Mouse (Mus musculus) heart, adult 18-20 months (tissue): ENCODE results near the gene Tinagl1. TPM values are rescaled to one million over a fixed set of nuclear protein-coding genes. Genes with fewer than 3 reads are reported as not detected.
A peak's percentile ranks its signal among the peaks of the same experiment; 100 is the strongest.

Source experiments
- DNase-seq, 2 experiments: peaks; one replicate each; pipeline ENCODE4 v3.0.0; 2021 to 2022; ENCODE audit warnings: mixed read lengths in 1 of 2
- long read RNA-seq, 2 experiments: library from polyadenylated mRNA; stranded (forward); transcript quantifications; one replicate each; pipeline ENCODE4 v2.0.0; 2021
- total RNA-seq, 2 experiments: library from RNA; stranded (reverse); gene quantifications; 2 replicates each; pipeline ENCODE4 v1.2.3; 2021

The Tinagl1 gene
- 10 to 100 TPM; 55.7 to 66.1 TPM for total RNA-seq
- long read RNA-seq, experiment 1, transcript Tinagl1-203 (12 exons, 1,952 nt): major isoform, 68 of 102 reads
- long read RNA-seq, experiment 1, partial matches to known transcripts: 20 of 102 reads
- long read RNA-seq, experiment 1, other reads (novel, unspliced or antisense): 14 of 102 reads
- long read RNA-seq, experiment 2, transcript Tinagl1-203 (12 exons, 1,952 nt): major isoform, 46 of 88 reads
- long read RNA-seq, experiment 2, partial matches to known transcripts: 15 of 88 reads
- long read RNA-seq, experiment 2, other reads (novel, unspliced or antisense): 26 of 88 reads

DNA sequence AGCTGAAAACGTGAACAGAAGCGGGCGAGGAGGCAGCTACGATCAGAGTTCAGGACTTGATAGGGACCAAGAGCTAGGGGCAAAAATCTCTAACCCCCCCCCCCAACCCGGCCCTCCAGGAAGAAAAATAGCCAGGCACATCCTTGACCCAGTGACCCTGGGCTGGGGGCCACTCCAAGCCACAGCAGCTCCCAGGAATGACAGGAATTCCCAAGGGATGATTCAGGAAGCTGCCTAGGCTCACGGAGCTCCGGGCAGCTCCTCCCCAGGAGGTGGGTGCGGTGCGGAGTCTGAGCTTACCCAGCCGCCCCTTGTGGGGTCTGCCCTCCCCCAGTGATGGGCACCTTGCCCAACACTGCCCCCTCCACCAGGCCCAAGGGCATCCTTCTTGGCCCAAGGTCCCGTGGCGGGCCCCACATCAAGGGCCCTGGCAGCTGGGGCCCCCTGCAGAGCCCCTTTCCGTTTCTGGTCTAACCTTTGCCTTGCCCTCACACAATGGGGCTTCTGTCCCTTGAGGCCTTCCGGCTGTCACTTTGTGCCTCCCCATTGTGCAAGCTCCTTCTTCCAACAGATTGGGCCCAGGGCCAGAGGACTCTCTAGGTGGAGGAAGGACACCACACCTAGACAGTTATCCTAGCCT, at the start of gene Tinagl1:
Tinagl1 (minus strand) TSS at position 51 of the 640 bp plus-strand sequence.
- peak; percentile 63 to 82 for DNase-seq

DNA sequence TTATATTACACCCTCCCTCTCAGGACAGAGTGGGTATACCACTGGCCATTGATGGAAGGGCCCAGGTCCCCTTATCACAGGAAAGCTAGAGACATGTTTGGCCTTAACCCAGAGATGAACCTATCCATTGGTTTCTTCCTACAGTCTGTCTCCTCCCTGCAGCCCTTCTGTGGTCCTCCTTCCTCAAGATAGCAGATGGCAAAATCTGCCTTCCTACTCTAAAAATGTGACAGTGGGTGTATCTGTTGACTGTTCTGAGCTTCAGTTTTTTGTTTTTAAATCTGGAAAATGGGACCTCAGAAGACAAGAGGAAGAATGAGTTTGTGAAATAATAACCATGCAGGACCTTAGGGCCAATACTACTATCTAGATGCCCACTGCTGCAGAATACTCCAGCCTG, 49.1 kb upstream of the Tinagl1 start:
- no peak for DNase-seq

DNA sequence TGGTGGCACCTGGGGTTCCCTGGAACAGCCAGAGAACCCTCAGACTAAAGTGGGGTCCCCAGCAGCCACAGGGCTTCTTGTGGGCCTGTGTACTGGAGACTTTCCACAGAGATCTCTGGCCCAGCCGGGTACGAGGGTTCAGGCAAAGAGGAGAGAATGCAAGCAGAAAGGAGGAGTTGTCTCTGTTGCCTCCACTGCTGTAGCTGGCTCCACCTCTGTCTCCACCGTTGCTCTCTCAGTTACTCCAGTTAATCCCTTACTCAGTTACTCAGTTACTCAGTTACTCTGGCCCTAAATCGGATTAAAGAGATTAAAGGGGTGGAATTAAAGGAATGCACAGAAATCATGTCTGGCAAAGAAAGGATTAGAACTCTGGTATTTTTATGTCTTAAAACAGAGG, 47.3 kb upstream of the Tinagl1 start, which contains the start of gene Gm853:
Gm853 (minus strand) TSS at position 223 of the 400 bp plus-strand sequence.
- no peak for DNase-seq

DNA sequence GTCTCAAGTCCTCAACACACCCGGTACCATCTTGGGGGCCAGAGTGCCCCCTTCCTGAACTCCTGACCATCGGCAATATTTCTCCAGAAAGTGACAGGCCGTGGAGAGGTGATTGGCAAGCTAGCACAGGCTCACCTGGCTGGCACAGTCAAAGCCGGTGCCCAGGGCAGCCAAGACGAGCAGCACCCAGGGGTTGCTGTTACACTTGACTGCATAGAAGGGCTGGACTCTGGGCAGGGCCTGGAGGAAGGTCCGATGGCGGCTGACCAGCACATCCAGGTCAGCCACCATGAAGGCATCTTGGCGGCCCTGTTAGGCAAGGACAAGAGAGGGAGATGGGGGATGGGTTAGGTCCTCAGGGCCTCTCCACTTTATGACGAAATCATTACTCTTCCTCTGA, 45.3 kb upstream of the Tinagl1 start:
- no peak for DNase-seq

DNA sequence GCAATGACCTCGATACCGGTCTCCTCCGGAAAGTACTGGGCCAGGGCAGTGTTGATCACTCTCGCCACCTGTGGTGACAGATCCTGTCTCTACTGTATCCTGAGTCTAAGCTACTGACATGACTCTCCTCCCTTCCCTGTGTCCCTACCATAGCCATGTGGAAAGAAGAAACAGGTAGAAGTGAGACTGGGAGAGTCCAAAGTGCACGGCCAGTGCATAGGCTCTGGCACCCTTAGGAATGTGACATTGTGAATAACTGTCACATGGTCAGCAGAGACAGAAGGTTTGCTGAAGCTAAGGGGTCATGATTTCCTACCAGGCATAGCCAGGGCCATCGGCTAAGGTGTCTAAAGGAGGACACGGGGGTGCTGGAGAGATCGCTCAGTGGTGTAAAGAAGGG, 40.5 kb upstream of the Tinagl1 start:
- no peak for DNase-seq

DNA sequence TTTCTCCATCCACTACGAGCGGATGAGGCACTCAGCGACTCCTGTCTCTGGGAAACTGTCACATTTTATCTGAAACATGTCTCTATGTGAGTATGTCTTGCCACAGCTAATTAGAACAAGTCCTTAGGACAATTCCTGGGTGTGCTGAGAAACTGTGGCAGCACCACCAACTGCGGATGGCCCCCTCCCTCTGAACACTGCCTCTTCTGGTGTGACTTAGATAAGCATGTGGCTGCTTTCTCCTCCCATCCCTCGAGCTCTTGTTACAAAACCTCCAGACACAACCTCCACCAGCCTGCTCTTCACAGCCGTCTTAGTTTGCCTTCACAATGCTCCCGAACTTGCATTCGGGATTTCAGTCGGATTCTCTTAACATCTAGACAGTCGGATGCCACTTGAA, 38.9 kb upstream of the Tinagl1 start:
- no peak for DNase-seq

DNA sequence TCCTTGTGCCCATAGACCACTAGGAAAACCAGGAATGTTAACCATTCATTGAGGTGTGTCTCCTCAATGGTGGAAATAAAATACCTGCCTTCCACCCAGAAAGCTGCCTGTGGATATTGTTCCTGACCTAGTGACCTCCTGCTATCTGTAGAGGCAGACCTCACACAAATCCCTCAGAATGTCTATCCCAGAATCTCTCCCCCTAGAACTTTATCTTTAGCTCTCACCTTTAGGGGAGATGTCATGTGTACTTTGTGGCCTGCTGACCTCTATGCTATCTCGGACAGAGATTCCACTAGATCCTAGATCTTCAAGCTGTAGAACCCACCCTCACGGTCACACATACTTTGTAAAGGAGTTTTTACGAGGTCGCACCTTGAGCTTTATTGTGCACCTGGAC, 38.3 kb upstream of the Tinagl1 start:
- DNase-seq: no peak

DNA sequence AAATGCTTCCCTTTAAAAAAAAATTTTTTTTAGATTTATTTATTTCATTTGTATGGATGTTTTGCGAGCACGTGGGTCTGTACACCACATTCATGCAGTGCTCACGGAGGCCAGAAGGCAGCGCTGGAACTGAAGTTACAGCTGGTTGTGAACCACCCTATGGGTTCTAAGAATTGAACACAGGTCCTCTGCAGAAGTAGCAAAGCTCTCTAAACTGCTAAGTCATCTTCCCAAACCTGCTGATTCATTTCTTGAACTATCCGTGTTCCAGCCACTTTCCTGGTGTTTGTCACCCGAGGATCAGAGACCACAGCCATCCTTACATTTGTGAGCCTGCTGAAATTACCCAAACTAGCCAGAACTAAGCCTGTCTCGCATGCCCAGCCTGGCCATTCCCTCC, 37.5 kb upstream of the Tinagl1 start:
- no peak for DNase-seq

DNA sequence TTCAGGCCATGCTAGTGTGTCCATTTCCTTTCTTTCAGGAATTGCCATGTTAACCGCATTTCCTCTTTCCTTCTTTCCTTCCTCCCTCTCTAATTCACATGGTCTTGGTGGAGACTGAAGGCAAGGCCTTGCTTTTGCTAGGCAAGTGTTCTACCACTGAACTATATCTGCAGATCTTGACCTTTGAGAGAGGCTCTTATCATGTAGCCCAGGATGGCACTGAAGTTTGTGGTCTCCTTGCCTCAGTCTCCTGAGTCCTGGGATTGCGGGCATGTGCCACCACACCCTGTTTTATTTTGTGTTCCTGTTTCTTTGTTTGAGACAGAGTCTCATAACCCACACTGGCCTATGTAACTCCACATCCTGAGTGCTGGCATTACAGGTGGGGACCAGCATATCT, 36.9 kb upstream of the Tinagl1 start:
- DNase-seq: no peak

DNA sequence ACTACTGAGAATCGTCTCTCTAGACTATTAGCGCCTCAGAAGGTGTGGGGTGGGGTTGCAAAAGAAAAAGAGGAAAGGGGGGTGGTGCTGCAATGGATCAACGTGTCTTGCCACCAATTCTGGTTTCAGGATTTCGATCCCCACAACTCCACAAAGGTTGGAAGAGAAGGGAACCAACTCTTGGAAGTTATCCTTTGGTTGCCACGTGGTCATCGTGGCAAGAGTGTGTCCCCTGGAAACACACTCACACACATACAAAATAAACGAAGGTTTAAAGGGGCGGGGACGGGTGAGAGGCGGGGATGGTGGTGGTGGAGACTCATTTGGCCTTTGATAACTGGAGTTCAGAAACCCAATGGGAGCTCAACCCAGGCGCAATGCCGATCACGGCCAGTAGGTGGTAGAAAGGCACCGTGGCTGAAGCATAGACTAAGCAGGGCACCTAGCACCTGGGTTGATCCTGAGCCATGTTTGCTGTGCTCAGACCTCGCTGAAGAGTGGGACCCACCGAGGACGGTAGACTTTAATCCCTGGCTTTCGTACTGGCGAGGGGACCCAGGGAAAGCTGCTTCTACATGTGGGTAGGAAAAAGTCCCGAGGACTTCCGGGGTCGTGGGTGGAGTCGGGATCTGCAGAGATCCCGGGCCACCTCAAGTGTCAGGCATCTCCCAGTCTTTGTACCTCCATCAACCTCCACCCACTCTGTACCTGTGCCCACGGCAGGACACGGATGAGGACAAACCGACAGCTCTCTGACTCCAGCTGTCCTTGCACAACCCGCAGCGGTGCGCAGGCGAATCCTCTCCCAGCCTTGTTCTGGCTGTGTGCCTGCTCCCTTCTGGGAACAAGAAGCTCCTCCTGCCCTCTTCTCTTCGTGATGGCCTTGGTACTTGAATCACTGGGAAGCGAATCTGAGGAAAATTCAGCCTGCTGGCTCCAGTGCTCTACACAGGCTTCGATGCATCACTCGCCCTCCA, 24.1 kb upstream of the Tinagl1 start:
- DNase-seq: peak; percentile 70 to 93

DNA sequence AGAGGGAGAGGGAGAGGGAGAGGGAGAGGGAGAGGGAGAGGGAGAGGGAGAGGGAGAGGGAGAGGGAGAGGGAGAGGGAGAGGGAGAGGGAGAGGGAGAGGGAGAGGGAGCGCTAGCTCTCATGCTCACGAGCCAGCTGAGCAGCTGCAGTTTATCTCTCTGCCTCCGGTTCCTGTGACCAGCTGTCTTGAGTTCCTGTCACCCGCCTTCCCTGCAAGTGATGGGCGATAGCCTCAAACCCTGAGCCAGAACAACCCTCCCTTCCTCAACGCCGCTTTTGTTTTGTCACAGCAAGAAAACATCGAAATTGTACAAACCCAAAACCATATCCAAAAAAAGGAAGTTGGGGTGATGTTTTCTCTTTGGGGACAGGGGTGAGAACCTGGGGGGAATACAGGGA, 21.6 kb upstream of the Tinagl1 start:
- no peak for DNase-seq

DNA sequence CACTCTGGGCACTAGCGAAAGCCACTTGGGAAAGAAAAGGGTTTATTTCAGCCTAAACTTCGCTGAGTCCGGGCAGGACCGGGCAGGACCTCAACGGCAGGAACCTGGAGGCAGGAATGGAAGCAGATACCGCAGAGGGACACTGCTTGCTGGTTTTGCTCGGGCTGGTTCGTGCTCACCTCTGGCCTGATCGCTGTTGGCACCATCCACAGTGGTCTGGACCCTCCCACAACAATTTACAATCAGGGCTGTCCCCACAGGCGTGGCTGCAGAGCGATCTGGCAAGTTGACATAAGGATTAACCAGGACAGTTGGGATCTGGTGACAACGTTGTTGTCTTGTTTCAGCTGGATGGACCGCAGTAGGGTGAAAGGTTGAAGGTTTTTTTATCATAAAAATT, 21.0 kb upstream of the Tinagl1 start:
- no peak for DNase-seq

DNA sequence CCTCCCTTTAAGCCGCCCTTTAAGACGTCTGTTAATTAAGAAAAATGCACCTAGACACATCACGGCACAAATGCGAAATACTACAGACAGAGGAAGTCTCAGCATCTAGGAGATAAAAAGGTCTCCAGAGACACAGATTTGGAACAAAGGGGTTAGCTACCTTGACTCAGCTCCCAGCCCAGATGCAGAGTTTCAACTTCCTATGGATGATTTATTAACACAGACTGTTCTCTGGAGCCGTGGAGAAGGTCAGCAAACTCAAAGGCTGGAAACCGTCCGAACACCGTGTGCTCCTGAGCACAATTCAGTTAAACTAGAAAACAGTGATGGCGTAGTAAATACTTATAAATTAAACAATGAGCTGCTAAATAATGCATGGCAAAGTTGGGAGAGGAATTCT, 17.3 kb upstream of the Tinagl1 start:
- DNase-seq: no peak

DNA sequence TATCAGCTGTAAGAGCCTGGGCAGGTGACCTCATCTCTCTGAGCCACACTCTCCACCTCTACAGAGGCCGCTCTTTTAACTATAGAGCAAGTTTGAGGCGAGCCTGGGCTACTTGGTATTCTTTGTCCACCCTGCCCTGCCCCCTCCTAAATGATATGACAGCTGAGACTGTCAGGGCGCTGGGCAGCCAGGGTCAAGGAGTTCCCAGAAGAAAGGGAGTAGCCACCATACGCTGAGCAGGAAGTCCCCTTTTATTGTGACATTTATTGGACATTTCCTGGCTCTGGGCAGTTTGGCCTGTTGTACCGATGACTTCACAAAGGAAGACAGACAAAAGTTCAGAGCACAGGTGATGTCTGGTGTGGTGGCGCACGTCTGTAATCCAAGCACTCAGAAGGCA, 14.7 kb upstream of the Tinagl1 start:
- no peak for DNase-seq

DNA sequence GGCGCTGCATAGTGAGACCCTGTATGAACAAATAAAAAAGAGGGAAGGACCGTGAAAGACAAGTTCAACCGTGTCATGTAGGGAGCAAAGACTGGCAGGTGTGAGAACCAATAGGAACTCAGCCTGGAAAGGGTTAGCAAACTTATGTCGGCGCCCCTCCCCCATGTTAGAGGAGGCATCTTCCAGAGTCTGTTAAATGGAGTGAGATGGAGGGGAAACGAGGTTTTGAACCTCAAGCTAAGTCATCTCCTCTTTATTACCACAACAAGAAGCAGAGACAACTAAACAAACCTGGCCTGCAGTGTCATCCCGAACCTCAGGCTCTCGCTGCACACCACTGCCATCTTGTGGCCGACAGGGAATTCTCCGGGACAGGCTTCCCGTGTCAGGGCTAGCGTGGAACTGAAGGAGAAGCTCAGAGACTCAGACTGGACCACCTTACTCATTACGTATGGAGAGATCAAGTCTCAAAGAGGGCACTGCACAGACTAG, 13.9 kb upstream of the Tinagl1 start:
- DNase-seq: peak; percentile 84 to 91

DNA sequence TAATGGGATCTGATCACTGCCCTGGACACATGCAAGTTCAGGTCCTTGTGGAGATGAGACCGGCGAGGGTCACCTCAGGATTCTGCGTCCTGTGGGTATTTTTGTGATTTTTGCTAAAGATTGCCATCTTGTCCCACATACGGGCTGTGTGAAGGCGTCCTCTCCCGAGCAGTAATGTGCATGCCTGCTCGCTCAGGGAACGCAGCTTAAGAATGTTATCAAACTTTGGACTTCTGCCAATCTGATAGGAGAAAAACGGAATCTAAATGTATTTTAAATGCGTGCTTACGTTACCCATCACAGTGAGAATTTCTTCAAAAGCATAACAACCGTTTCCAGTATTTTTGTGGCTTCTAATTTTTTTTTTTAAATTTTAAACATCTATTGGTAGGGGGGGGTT, 12.0 kb upstream of the Tinagl1 start:
- DNase-seq: no peak

DNA sequence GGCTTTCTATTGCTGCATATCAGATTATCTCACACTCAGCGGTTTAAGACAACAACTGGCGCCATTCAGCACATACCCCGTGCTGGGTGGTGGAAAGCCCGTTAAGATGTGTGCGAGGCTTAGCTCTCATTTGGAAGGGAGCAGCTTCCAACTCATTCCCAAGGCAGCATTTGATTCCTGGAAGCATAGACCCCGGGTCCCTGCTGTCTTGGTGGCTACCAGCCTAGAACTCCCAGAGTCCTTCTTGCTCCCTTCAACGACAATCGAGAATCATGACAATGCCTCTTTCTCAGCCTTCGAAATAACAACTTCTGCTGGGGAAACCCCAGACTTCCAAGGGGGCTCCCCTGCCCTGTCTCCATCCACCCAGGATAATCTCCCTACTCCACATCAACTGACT, 11.5 kb upstream of the Tinagl1 start:
- DNase-seq: no peak

DNA sequence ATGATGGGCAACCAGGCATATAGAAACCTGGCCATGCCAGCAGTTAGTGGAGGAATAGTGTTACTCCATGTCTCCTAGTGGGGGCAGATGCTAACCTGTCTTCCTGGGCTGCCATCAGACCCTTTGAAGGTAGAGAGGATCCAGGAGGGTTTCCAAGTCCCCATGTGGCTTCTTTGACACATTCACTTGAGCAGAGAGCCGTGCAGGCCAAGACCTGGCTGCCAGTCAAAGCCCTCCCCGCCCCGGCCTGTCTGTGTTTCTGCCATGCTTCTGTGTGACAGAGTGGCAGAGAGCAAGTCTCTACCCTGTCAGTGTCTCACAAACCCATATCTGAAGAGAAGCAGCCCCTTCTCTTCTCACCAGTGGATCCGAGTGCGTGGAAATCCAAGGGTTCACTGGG, 9.0 kb upstream of the Tinagl1 start:
- DNase-seq: no peak

DNA sequence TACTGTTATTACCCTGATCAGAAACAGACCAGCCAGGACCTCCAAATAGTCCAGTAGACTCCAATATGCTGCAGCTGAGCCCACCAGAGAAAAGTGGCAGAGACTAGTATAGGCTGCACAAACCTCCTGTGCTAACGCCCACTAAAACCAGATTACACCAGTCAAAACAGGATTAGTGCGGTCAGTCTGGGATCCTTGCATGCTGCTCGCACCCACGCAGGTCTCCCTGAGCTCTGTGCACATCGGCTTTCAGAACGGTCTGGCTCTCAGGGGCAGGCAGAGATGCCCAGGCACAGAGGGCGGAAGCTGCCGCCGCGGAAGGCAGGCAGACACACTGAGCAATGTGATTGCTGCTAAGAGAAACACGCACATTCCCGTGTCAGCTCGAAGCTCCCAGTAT, 8.1 kb upstream of the Tinagl1 start:
- DNase-seq: no peak

DNA sequence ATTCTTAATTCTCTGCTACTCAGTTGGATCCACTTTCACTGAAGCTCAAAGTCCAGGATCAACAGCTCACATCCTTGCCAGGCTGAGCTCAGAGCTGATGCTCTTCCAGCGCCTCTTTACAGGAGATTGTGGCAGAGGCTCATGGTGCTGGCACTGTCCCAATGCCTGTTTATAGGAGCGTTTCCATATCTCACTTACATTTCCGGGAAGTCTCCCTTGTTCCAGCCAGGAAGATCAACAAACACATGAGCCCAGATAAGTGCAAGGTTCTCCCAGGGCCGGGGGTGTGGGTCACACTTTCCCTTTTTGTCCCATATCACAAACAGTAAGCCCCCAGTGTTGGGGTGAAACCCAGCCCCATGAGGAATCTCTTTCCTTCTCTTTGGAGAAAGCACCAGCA, 7.0 kb upstream of the Tinagl1 start:
- peak; percentile 52 to 73 for DNase-seq

DNA sequence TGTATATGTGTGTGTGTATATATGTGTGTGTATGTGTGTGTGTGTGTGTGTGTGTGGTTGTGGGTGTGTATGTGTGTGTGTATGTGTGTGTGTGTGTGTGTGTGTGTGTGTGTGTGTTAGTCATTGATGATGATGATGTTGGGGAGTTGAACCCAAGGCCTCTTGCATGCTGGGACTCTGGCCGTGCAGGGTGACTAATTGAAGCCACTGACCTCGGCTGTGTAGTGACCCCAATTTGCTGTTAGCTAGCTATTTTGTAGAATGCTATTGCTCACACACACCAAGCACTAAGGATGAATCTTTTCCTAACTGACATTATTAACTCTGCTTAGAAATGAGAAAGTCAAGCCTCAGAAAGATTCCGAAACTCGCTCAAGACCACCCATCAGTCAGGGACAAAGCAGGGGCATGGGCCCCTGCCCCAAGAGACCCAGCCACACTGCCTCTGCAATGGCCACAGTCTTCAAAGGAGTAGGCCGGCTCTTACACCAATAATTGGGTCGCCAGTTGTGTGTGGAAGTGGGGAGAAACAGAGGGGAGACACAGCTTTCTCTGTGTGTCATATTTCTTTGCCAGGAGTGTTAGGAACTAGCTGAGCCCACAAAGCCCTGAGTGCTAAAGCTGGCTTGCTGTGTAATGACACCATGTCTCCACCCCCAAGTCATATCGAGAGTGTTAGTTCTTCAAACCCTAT, 6.1 kb upstream of the Tinagl1 start:
- no peak for DNase-seq

DNA sequence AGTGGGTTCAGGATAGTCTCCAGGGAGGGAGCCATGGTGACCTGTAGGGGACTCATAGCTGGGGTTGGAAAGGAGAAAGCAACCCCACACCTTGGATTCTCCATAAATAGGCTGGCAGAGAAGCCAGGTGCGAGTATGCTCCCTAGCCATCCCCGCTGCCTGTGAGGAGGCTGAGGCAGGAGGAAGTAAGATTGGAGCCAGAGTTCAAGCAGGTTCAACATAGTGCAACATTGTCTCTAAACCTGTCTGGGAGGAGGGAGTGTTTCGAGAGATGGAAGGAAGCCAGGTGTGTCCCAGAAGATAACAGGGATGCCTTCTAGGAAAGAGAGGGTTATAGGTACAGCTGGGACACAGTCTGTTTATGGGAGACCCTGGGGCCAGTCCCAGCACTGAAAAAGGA, 5.0 kb upstream of the Tinagl1 start:
- no peak for DNase-seq
